Mouse (Mus musculus): ENCODE measurements around the gene Olfr689. TPM values are rescaled to one million over a fixed set of nuclear protein-coding genes. Genes with fewer than 3 reads are reported as not detected.
"Not testable (repeated sequence)": the region's sequence is repeated elsewhere in the genome, so short reads cannot be mapped to it uniquely, and the experiment has no call there.

Olfr689 gene
- polyA plus RNA-seq (2015; fragmentation: Nextera tagmentation; extraction: Ambion mirVana): not detected in 2 replicates

- no peak within 1 kb of the TSS for H3K4me2 ChIP-seq (ENCODE audit: low read depth, low read length)
- 68% methylated on average over 1 of the region's 1 CpGs for WGBS
- no peaks in the 10 kb centered on the region for H3K9me3 ChIP-seq (replicated peaks; ENCODE audit: control insufficient read depth, low read length)
- no peaks in the 10 kb centered on the region for H3K4me1 ChIP-seq (ENCODE audit: control insufficient read depth, insufficient read depth, low read length)
- H3K27me3 ChIP-seq (ENCODE audit: control insufficient read depth, insufficient read depth, low read length): no peaks in the 10 kb centered on the region
- ATAC-seq (ENCODE audit: insufficient read depth, low FRiP score): no peak
- H3K36me3 ChIP-seq (ENCODE audit: control insufficient read depth, insufficient read depth, low read length): no peaks in the 10 kb centered on the region
- no peak within 1 kb of the TSS for H3K4me3 ChIP-seq (replicated peaks; ENCODE audit: low read length)
- H3K9ac ChIP-seq (ENCODE audit: low read length): no peak within 1 kb of the TSS
- H3K27ac ChIP-seq (ENCODE audit: low read length): no peak within 1 kb of the TSS
Observed at GRCm38 (mm10) chr7:105310865-105311264, at the start of gene Olfr689. Olfr689 (plus strand) TSS chr7:105311165.

DNA sequence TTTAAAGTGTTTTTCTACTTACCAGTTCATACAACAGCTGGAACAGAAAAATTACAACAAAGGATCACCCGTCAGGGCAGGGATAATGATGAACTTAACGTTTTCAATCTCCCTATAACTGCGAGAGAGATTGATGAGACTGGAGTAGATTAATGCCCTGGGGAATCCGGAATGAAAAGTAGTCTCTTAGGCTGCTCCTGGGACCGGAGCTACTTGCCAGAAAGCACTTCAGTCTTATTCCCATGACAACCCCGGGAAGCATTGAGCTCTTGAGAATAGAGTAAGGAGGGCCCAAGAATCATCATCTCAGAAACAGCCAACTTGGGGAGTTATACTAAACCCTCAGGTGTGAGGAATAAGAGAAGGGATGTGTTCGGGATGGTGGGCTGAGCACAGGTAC lies 38.5 kb upstream of the Olfr689 start:
- H3K9ac ChIP-seq (ENCODE audit: low read length): no peak overlapping the region
- no peak overlapping the region for H3K27ac ChIP-seq (ENCODE audit: low read length)
- no peaks in the 10 kb centered on the region for H3K4me1 ChIP-seq (ENCODE audit: control insufficient read depth, insufficient read depth, low read length)
- no peaks in the 10 kb centered on the region for H3K9me3 ChIP-seq (replicated peaks; ENCODE audit: control insufficient read depth, low read length)
- 61% methylated on average over 7 of the region's 7 CpGs for WGBS
- H3K27me3 ChIP-seq (ENCODE audit: control insufficient read depth, insufficient read depth, low read length): no peaks in the 10 kb centered on the region
- ATAC-seq (ENCODE audit: insufficient read depth, low FRiP score): no peak
- no peak overlapping the region for H3K4me3 ChIP-seq (replicated peaks; ENCODE audit: low read length)
- H3K36me3 ChIP-seq (ENCODE audit: control insufficient read depth, insufficient read depth, low read length): no peaks in the 10 kb centered on the region
- no peak overlapping the region for H3K4me2 ChIP-seq (ENCODE audit: low read depth, low read length)

DNA sequence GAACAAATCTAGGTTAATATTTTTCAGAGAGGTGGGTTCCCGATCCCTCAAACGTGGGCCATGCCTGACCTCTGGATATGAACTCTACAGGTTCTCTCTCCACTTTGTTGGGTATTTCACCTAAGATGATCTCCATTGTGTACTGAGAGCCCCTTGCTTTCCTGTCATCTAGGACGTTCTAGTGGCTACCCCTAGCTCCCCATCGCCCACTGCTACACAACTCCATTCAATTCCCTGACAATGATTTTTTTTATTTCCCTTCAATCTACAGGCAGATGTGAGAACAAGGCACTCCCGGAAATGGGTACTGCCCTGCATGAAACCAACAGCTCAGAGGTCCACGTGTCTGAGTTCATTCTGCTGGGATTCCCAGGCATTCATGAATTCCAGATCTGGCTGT lies 23.2 kb upstream of the Olfr689 start, which contains the start of gene Olfr688:
Gene Olfr688, plus strand, starts transcription at position 301 of the 400 bp plus-strand sequence.
- no peak for ATAC-seq (ENCODE audit: insufficient read depth, low FRiP score)
- Histone ChIP-seq H3K27me3 (ENCODE audit: control insufficient read depth, insufficient read depth, low read length) (no peaks in the 10 kb centered on the region), H3K9me3 (replicated peaks; ENCODE audit: control insufficient read depth, low read length) (no peaks in the 10 kb centered on the region), H3K4me1 (ENCODE audit: control insufficient read depth, insufficient read depth, low read length) (no peaks in the 10 kb centered on the region), H3K9ac (ENCODE audit: low read length) (no peak within 1 kb of the TSS), H3K36me3 (ENCODE audit: control insufficient read depth, insufficient read depth, low read length) (no peaks in the 10 kb centered on the region), H3K27ac (ENCODE audit: low read length) (no peak within 1 kb of the TSS), H3K4me3 (replicated peaks; ENCODE audit: low read length) (no peak within 1 kb of the TSS), H3K4me2 (ENCODE audit: low read depth, low read length) (no peak within 1 kb of the TSS)
- 72% methylated on average over 6 of the region's 6 CpGs for WGBS

DNA sequence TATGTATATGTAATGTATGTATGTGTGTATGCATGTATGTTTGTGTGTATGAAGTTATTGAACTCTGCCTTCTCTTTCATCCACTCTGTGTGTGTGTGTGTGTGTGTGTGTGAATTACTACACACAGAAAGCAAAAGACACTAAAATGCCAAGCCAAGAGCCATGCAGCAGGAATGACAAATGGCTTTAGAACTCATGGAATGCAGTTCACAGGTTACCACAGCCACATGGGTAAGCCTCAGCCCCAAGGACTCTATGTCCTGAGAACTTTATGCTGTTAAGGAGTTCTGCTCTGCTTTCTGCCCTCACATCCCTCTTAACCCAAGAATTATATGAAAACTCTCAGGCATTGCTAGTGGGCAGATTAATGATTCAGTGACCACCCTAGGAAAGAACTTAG lies 20.9 kb upstream of the Olfr689 start:
- Histone ChIP-seq H3K36me3 (ENCODE audit: control insufficient read depth, insufficient read depth, low read length) (no peaks in the 10 kb centered on the region), H3K27ac (ENCODE audit: low read length) (no peak overlapping the region), H3K9me3 (replicated peaks; ENCODE audit: control insufficient read depth, low read length) (no peaks in the 10 kb centered on the region), H3K4me3 (replicated peaks; ENCODE audit: low read length) (no peak overlapping the region), H3K9ac (ENCODE audit: low read length) (no peak overlapping the region), H3K4me1 (ENCODE audit: control insufficient read depth, insufficient read depth, low read length) (no peaks in the 10 kb centered on the region), H3K4me2 (ENCODE audit: low read depth, low read length) (no peak overlapping the region), H3K27me3 (ENCODE audit: control insufficient read depth, insufficient read depth, low read length) (no peaks in the 10 kb centered on the region)
- ATAC-seq (ENCODE audit: insufficient read depth, low FRiP score): no peak

DNA sequence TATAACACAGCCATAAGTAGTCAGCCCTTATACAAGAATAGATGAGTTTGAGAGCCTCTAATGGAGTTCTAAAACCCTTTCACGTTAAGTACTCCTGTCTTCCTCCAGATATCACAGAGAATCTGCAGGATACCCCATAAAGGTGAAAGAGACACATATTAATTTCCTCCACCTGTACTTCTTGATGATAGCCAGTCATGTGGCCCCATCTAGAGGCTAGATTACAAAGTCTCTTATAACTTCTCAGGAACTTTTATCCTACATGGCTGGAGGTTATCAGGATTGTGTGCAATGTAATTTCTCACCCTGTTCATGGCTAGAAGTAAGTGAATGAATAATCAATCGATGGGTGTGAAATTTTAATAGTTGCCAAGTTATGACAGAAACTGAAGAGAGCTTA lies 14.3 kb downstream of the Olfr689 start:
- H3K9ac ChIP-seq (ENCODE audit: low read length): no peak overlapping the region
- H3K4me1 ChIP-seq (ENCODE audit: control insufficient read depth, insufficient read depth, low read length): no peaks in the 10 kb centered on the region
- ATAC-seq (ENCODE audit: insufficient read depth, low FRiP score): no peak
- H3K4me2 ChIP-seq (ENCODE audit: low read depth, low read length): no peak overlapping the region
- 73% methylated on average over 2 of the region's 2 CpGs for WGBS
- H3K36me3 ChIP-seq (ENCODE audit: control insufficient read depth, insufficient read depth, low read length): no peaks in the 10 kb centered on the region
- H3K9me3 ChIP-seq (replicated peaks; ENCODE audit: control insufficient read depth, low read length): no peaks in the 10 kb centered on the region
- no peak overlapping the region for H3K4me3 ChIP-seq (replicated peaks; ENCODE audit: low read length)
- H3K27me3 ChIP-seq (ENCODE audit: control insufficient read depth, insufficient read depth, low read length): no peaks in the 10 kb centered on the region
- no peak overlapping the region for H3K27ac ChIP-seq (ENCODE audit: low read length)

DNA sequence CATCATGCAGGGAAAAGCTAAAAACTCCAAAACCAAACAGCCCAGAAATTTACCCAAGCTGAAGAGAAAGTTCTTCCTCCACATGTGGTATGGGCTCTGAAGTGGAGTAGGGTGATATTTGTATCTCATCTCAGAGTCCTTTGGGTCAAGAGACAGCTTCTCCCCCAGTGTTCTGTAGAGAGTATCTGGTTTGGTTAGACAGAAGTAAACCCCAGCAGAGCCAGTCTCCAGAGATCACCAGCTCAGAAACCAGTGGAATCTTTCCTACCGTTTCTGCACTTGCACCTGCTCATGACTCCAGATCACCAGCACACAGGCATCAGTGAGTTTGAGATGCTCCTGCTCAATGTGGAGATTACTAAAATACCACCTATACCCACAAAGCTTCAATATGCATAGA lies 23.0 kb downstream of the Olfr689 start, which contains the start of gene Olfr690:
Gene Olfr690, minus strand, starts transcription at position 101 of the 400 bp plus-strand sequence.
- H3K9me3 ChIP-seq (replicated peaks; ENCODE audit: control insufficient read depth, low read length): no peaks in the 10 kb centered on the region
- no peaks in the 10 kb centered on the region for H3K36me3 ChIP-seq (ENCODE audit: control insufficient read depth, insufficient read depth, low read length)
- no peak within 1 kb of the TSS for H3K4me2 ChIP-seq (ENCODE audit: low read depth, low read length)
- H3K27me3 ChIP-seq (ENCODE audit: control insufficient read depth, insufficient read depth, low read length): no peaks in the 10 kb centered on the region
- H3K4me3 ChIP-seq (replicated peaks; ENCODE audit: low read length): no peak within 1 kb of the TSS
- 85% methylated on average over 1 of the region's 1 CpGs for WGBS
- H3K27ac ChIP-seq (ENCODE audit: low read length): no peak within 1 kb of the TSS
- no peak for ATAC-seq (ENCODE audit: insufficient read depth, low FRiP score)
- H3K9ac ChIP-seq (ENCODE audit: low read length): no peak within 1 kb of the TSS
- H3K4me1 ChIP-seq (ENCODE audit: control insufficient read depth, insufficient read depth, low read length): no peaks in the 10 kb centered on the region

GRCm38 (mm10) chr7:105342170-105342569 lies 31.2 kb downstream of the Olfr689 start, which contains the start of gene Olfr691:
Olfr691 (minus strand) TSS chr7:105342270.
- Histone ChIP-seq H3K9ac (ENCODE audit: low read length) (no peak within 1 kb of the TSS), H3K36me3 (ENCODE audit: control insufficient read depth, insufficient read depth, low read length) (no peaks in the 10 kb centered on the region), H3K27me3 (ENCODE audit: control insufficient read depth, insufficient read depth, low read length) (no peaks in the 10 kb centered on the region), H3K9me3 (replicated peaks; ENCODE audit: control insufficient read depth, low read length) (no peaks in the 10 kb centered on the region), H3K4me3 (replicated peaks; ENCODE audit: low read length) (no peak within 1 kb of the TSS), H3K4me2 (ENCODE audit: low read depth, low read length) (no peak within 1 kb of the TSS), H3K27ac (ENCODE audit: low read length) (no peak within 1 kb of the TSS), H3K4me1 (ENCODE audit: control insufficient read depth, insufficient read depth, low read length) (no peaks in the 10 kb centered on the region)
- 50% methylated on average over 1 of the region's 1 CpGs for WGBS
- no peak for ATAC-seq (ENCODE audit: insufficient read depth, low FRiP score)

DNA sequence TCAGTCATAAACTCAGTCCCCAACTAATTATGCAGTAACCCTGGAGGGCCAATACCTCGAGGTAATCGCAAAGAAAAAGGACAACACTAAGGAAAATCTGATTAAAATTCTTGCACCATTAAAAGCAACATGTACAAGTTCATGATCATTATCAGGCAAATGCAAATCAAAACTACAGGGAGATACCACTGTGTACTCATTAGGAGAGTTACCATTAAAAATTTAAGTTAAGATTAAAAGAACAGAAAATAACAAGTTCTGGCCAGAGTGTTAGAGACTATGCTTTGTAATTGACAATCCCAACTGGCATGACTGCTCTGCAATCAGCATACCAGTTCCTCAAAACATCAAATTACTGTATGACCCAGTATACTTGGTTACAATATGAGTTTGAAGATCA lies 31.8 kb downstream of the Olfr689 start:
- no peak overlapping the region for H3K4me2 ChIP-seq (ENCODE audit: low read depth, low read length)
- WGBS: 74% methylated on average over 2 of the region's 2 CpGs
- no peak for ATAC-seq (ENCODE audit: insufficient read depth, low FRiP score)
- no peaks in the 10 kb centered on the region for H3K9me3 ChIP-seq (replicated peaks; ENCODE audit: control insufficient read depth, low read length)
- H3K27me3 ChIP-seq (ENCODE audit: control insufficient read depth, insufficient read depth, low read length): no peaks in the 10 kb centered on the region
- no peaks in the 10 kb centered on the region for H3K36me3 ChIP-seq (ENCODE audit: control insufficient read depth, insufficient read depth, low read length)
- H3K4me1 ChIP-seq (ENCODE audit: control insufficient read depth, insufficient read depth, low read length): no peaks in the 10 kb centered on the region
- H3K4me3 ChIP-seq (replicated peaks; ENCODE audit: low read length): no peak overlapping the region
- H3K27ac ChIP-seq (ENCODE audit: low read length): no peak overlapping the region
- no peak overlapping the region for H3K9ac ChIP-seq (ENCODE audit: low read length)

GRCm38 (mm10) chr7:105356064-105356463 lies 45.1 kb downstream of the Olfr689 start:
- WGBS: no CpG with 5 or more reads among the region's 5 CpGs
- H3K27ac ChIP-seq (ENCODE audit: low read length); H3K4me2 ChIP-seq (ENCODE audit: low read depth, low read length); H3K36me3 ChIP-seq (ENCODE audit: control insufficient read depth, insufficient read depth, low read length); H3K4me3 ChIP-seq (replicated peaks; ENCODE audit: low read length); ATAC-seq (ENCODE audit: insufficient read depth, low FRiP score); H3K9me3 ChIP-seq (replicated peaks; ENCODE audit: control insufficient read depth, low read length); H3K27me3 ChIP-seq (ENCODE audit: control insufficient read depth, insufficient read depth, low read length); H3K9ac ChIP-seq (ENCODE audit: low read length); H3K4me1 ChIP-seq (ENCODE audit: control insufficient read depth, insufficient read depth, low read length): not testable (repeated sequence)

- H3K4me1 ChIP-seq (ENCODE audit: control insufficient read depth, insufficient read depth, low read length); H3K36me3 ChIP-seq (ENCODE audit: control insufficient read depth, insufficient read depth, low read length); H3K9ac ChIP-seq (ENCODE audit: low read length); ATAC-seq (ENCODE audit: insufficient read depth, low FRiP score); H3K4me2 ChIP-seq (ENCODE audit: low read depth, low read length); H3K27ac ChIP-seq (ENCODE audit: low read length); H3K27me3 ChIP-seq (ENCODE audit: control insufficient read depth, insufficient read depth, low read length); H3K4me3 ChIP-seq (replicated peaks; ENCODE audit: low read length); H3K9me3 ChIP-seq (replicated peaks; ENCODE audit: control insufficient read depth, low read length): not testable (repeated sequence)
- 94% methylated on average over 1 of the region's 2 CpGs for WGBS
Observed at GRCm38 (mm10) chr7:105356487-105356886, 45.5 kb downstream of the Olfr689 start.

Data from stomach, embryonic 16.5 days (tissue).